Mouse (Mus musculus) brain, embryonic 14.5 days (tissue): ENCODE results near the gene Spata13.

Experiments used
- CTCF ChIP-seq: fragments of 200-500 bp; IDR thresholded peaks from 2 replicates; pipeline ENCODE4 v1.5.1; 2012; ENCODE audit warnings: inconsistent platforms, mild to moderate bottlenecking, moderate library complexity, borderline replicate concordance; ENCODE audit not compliant: insufficient read depth, insufficient read length; ENCODE audit errors: extremely low read depth
- POLR2A ChIP-seq: fragments of 200-500 bp; IDR thresholded peaks from 2 replicates; pipeline ENCODE4 v1.6.1; 2012; ENCODE audit warnings: mild to moderate bottlenecking, inconsistent platforms, borderline replicate concordance; ENCODE audit not compliant: poor library complexity, insufficient read depth, insufficient read length, severe bottlenecking; ENCODE audit errors: extremely low read depth

DNA sequence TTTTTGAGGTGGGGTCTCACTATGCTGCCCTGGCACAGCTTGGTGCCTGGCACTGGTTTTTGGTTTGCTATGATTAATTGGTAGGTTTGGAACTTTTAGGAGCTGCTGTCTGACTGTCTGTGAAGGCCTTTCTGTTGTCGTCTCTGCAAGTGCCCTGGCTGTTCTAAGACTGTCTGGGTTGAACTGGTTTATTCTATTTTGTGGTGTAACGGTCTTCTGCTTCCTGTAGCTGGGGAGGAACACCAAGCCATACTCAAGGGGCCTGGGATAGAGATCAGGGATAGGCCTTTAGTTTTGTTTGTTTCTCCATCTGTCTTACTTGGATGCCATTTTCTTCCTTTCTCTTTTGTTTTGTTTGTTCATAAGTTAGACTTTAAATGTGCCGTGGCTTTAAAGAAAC is 88.1 kb downstream of the Spata13 start:
- TF ChIP-seq POLR2A = no peak
- TF ChIP-seq CTCF = no peak
